Mouse (Mus musculus) liver, embryonic 14.5 days (tissue): ENCODE results near the gene Slc25a43.

ENCODE experiments used
- CTCF ChIP-seq: IDR thresholded peaks from 2 replicates; pipeline ENCODE4 v1.5.1; 2016; ENCODE audit warnings: antibody characterized with exemption, low read depth, control low read depth
- EP300 ChIP-seq: IDR thresholded peaks from 2 replicates; pipeline ENCODE4 v1.6.1; 2016; ENCODE audit warnings: antibody characterized with exemption, low read depth

GRCm38 (mm10) chrX:36742744-36743143, 715 bp upstream of the Slc25a43 start:
- no peak for TF ChIP-seq CTCF
- no peak for TF ChIP-seq EP300
